Mouse (Mus musculus): ENCODE data around the gene Anks1b. TPM values are rescaled to one million over a fixed set of nuclear protein-coding genes. Genes with fewer than 3 reads are reported as not detected.

The Anks1b gene
- polyA plus RNA-seq, 1 experiment from 2014 or later: 1.5 TPM

- Histone ChIP-seq H3K4me3 (ENCODE audit: low read depth, low read length) (no peak overlapping the region), H3K27ac (ENCODE audit: low read depth) (no peak overlapping the region), H3K9ac (ENCODE audit: low read length) (no peak overlapping the region), H3K36me3 (ENCODE audit: control insufficient read depth, insufficient read depth, low read length) (no peaks in the 10 kb centered on the region), H3K4me1 (replicated peaks; ENCODE audit: control insufficient read depth, insufficient read depth, low read length) (no peaks in the 10 kb centered on the region), H3K4me2 (ENCODE audit: low read length) (no peak overlapping the region), H3K27me3 (replicated peaks; ENCODE audit: control insufficient read depth, insufficient read depth, low read length) (no peaks in the 10 kb centered on the region), H3K9me3 (ENCODE audit: control insufficient read depth, low read length) (no peaks in the 10 kb centered on the region)
- ATAC-seq (replicated peaks; ENCODE audit: low FRiP score, low TSS enrichment, low read depth) (no peak), DNase-seq (ENCODE audit: low spot score) (no peak)
- whole genome bisulfite sequencing: 42% methylated on average over 10 of the region's 10 CpGs
These were observed 945.1 kb downstream of the Anks1b start for GRCm38 (mm10) chr10:90818246-90818937.

- ATAC-seq (replicated peaks; ENCODE audit: low FRiP score, low TSS enrichment, low read depth) (no peak), DNase-seq (ENCODE audit: low spot score) (peak; percentile 66)
- Histone ChIP-seq H3K4me3 (ENCODE audit: low read depth, low read length) (no peak overlapping the region), H3K9me3 (ENCODE audit: control insufficient read depth, low read length) (no peaks in the 10 kb centered on the region), H3K4me1 (replicated peaks; ENCODE audit: control insufficient read depth, insufficient read depth, low read length) (no peaks in the 10 kb centered on the region), H3K9ac (ENCODE audit: low read length) (no peak overlapping the region), H3K27ac (ENCODE audit: low read depth) (no peak overlapping the region), H3K36me3 (ENCODE audit: control insufficient read depth, insufficient read depth, low read length) (no peaks in the 10 kb centered on the region), H3K4me2 (ENCODE audit: low read length) (no peak overlapping the region), H3K27me3 (replicated peaks; ENCODE audit: control insufficient read depth, insufficient read depth, low read length) (peaks cover 25% of the 10 kb centered on the region)
- WGBS: 12% methylated on average over 4 of the region's 4 CpGs
These were observed 950.1 kb downstream of the Anks1b start for GRCm38 (mm10) chr10:90823438-90823837.

- Histone ChIP-seq H3K27me3 (replicated peaks; ENCODE audit: control insufficient read depth, insufficient read depth, low read length) (peaks cover 37% of the 10 kb centered on the region), H3K36me3 (ENCODE audit: control insufficient read depth, insufficient read depth, low read length) (no peaks in the 10 kb centered on the region), H3K4me1 (replicated peaks; ENCODE audit: control insufficient read depth, insufficient read depth, low read length) (no peaks in the 10 kb centered on the region), H3K9me3 (ENCODE audit: control insufficient read depth, low read length) (no peaks in the 10 kb centered on the region), H3K4me3 (ENCODE audit: low read depth, low read length) (no peak overlapping the region), H3K9ac (ENCODE audit: low read length) (no peak overlapping the region), H3K27ac (ENCODE audit: low read depth) (no peak overlapping the region), H3K4me2 (ENCODE audit: low read length) (no peak overlapping the region)
- ATAC-seq (replicated peaks; ENCODE audit: low FRiP score, low TSS enrichment, low read depth) (no peak), DNase-seq (ENCODE audit: low spot score) (no peak)
- 79% methylated on average over 2 of the region's 2 CpGs for WGBS
These were observed 951.4 kb downstream of the Anks1b start for GRCm38 (mm10) chr10:90824692-90825091.

GRCm38 (mm10) chr10:90826939-90827338 lies 953.6 kb downstream of the Anks1b start:
- H3K27me3 ChIP-seq (replicated peaks; ENCODE audit: control insufficient read depth, insufficient read depth, low read length): peaks cover 60% of the 10 kb centered on the region
- H3K27ac ChIP-seq (ENCODE audit: low read depth): no peak overlapping the region
- no peaks in the 10 kb centered on the region for H3K9me3 ChIP-seq (ENCODE audit: control insufficient read depth, low read length)
- no peak overlapping the region for H3K4me3 ChIP-seq (ENCODE audit: low read depth, low read length)
- ATAC-seq (replicated peaks; ENCODE audit: low FRiP score, low TSS enrichment, low read depth) (no peak), DNase-seq (ENCODE audit: low spot score) (peak; percentile 72)
- H3K36me3 ChIP-seq (ENCODE audit: control insufficient read depth, insufficient read depth, low read length): no peaks in the 10 kb centered on the region
- WGBS: 22% methylated on average over 4 of the region's 4 CpGs
- no peak overlapping the region for H3K4me2 ChIP-seq (ENCODE audit: low read length)
- H3K9ac ChIP-seq (ENCODE audit: low read length): no peak overlapping the region
- H3K4me1 ChIP-seq (replicated peaks; ENCODE audit: control insufficient read depth, insufficient read depth, low read length): no peaks in the 10 kb centered on the region

GRCm38 (mm10) chr10:90828581-90829393 lies 955.5 kb downstream of the Anks1b start:
- no peaks in the 10 kb centered on the region for H3K36me3 ChIP-seq (ENCODE audit: control insufficient read depth, insufficient read depth, low read length)
- no peak overlapping the region for H3K9ac ChIP-seq (ENCODE audit: low read length)

GRCm38 (mm10) chr10:90829394-90830267 lies 956.3 kb downstream of the Anks1b start:
- ATAC-seq (replicated peaks; ENCODE audit: low FRiP score, low TSS enrichment, low read depth) (peak; percentile 68), DNase-seq (ENCODE audit: low spot score) (peak; percentile 59)
- Histone ChIP-seq H3K9me3 (ENCODE audit: control insufficient read depth, low read length) (no peaks in the 10 kb centered on the region), H3K4me3 (ENCODE audit: low read depth, low read length) (peak overlapping the region; percentile 47), H3K27me3 (replicated peaks; ENCODE audit: control insufficient read depth, insufficient read depth, low read length) (peaks cover 74% of the 10 kb centered on the region), H3K27ac (ENCODE audit: low read depth) (no peak overlapping the region), H3K4me2 (ENCODE audit: low read length) (peak overlapping the region; percentile 86), H3K36me3 (ENCODE audit: control insufficient read depth, insufficient read depth, low read length) (no peaks in the 10 kb centered on the region), H3K9ac (ENCODE audit: low read length) (no peak overlapping the region), H3K4me1 (replicated peaks; ENCODE audit: control insufficient read depth, insufficient read depth, low read length) (no peaks in the 10 kb centered on the region)
- WGBS: under 1% methylated on average over 26 of the region's 76 CpGs

More at GRCm38 (mm10) chr10:90828581-90829393, 955.5 kb downstream of the Anks1b start:
- H3K4me2 ChIP-seq (ENCODE audit: low read length): peak overlapping the region; percentile 86
- no peaks in the 10 kb centered on the region for H3K9me3 ChIP-seq (ENCODE audit: control insufficient read depth, low read length)
- H3K4me3 ChIP-seq (ENCODE audit: low read depth, low read length): peak overlapping the region; percentile 47
- DNase-seq (ENCODE audit: low spot score) (no peak), ATAC-seq (replicated peaks; ENCODE audit: low FRiP score, low TSS enrichment, low read depth) (peak; percentile 55; the same call in 1 of the 2 replicates)
- peaks cover 74% of the 10 kb centered on the region for H3K27me3 ChIP-seq (replicated peaks; ENCODE audit: control insufficient read depth, insufficient read depth, low read length)
- H3K27ac ChIP-seq (ENCODE audit: low read depth): no peak overlapping the region
- H3K4me1 ChIP-seq (replicated peaks; ENCODE audit: control insufficient read depth, insufficient read depth, low read length): no peaks in the 10 kb centered on the region
- under 1% methylated on average over 48 of the region's 73 CpGs for WGBS

- 1% methylated on average over 11 of the region's 11 CpGs for WGBS
- DNase-seq (ENCODE audit: low spot score) (no peak), ATAC-seq (replicated peaks; ENCODE audit: low FRiP score, low TSS enrichment, low read depth) (no peak)
- H3K27ac ChIP-seq (ENCODE audit: low read depth): no peak overlapping the region
- no peak overlapping the region for H3K4me3 ChIP-seq (ENCODE audit: low read depth, low read length)
- H3K9ac ChIP-seq (ENCODE audit: low read length): no peak overlapping the region
- peak overlapping the region; percentile 86; the same call in 1 of the 2 replicates for H3K4me2 ChIP-seq (ENCODE audit: low read length)
- H3K4me1 ChIP-seq (replicated peaks; ENCODE audit: control insufficient read depth, insufficient read depth, low read length): no peaks in the 10 kb centered on the region
- no peaks in the 10 kb centered on the region for H3K9me3 ChIP-seq (ENCODE audit: control insufficient read depth, low read length)
- peaks cover 74% of the 10 kb centered on the region for H3K27me3 ChIP-seq (replicated peaks; ENCODE audit: control insufficient read depth, insufficient read depth, low read length)
- no peaks in the 10 kb centered on the region for H3K36me3 ChIP-seq (ENCODE audit: control insufficient read depth, insufficient read depth, low read length)
These were observed 956.9 kb downstream of the Anks1b start for GRCm38 (mm10) chr10:90830268-90830585.

GRCm38 (mm10) chr10:90830591-90831287 lies 957.4 kb downstream of the Anks1b start:
- DNase-seq (ENCODE audit: low spot score): peak; percentile 60
- no peak overlapping the region for H3K27ac ChIP-seq (ENCODE audit: low read depth)
- ATAC-seq (replicated peaks; ENCODE audit: low FRiP score, low TSS enrichment, low read depth): no peak
- no peak overlapping the region for H3K4me3 ChIP-seq (ENCODE audit: low read depth, low read length)
- H3K9ac ChIP-seq (ENCODE audit: low read length): no peak overlapping the region
- WGBS: 3% methylated on average over 21 of the region's 21 CpGs
- H3K36me3 ChIP-seq (ENCODE audit: control insufficient read depth, insufficient read depth, low read length): no peaks in the 10 kb centered on the region
- H3K9me3 ChIP-seq (ENCODE audit: control insufficient read depth, low read length): no peaks in the 10 kb centered on the region
- no peaks in the 10 kb centered on the region for H3K4me1 ChIP-seq (replicated peaks; ENCODE audit: control insufficient read depth, insufficient read depth, low read length)
- H3K27me3 ChIP-seq (replicated peaks; ENCODE audit: control insufficient read depth, insufficient read depth, low read length): peaks cover 74% of the 10 kb centered on the region
- no peak overlapping the region for H3K4me2 ChIP-seq (ENCODE audit: low read length)

Data from intestine, embryonic 14.5 days (tissue).